Mouse (Mus musculus) C2C12 (cell line): ENCODE data around the gene Nek6. TPM values are rescaled to one million over a fixed set of nuclear protein-coding genes. Genes with fewer than 3 reads are reported as not detected.

ENCODE experiments used
- H3K27me3 ChIP-seq: one replicate; pipeline ENCODE4 v1.6.1; 2011; ENCODE audit not compliant: control insufficient read depth, insufficient read depth, insufficient read length
- H3K36me3 ChIP-seq: one replicate; pipeline ENCODE4 v1.6.1; 2011; ENCODE audit not compliant: control insufficient read depth, insufficient read depth
- H3K4me3 ChIP-seq: one replicate; pipeline ENCODE4 v1.5.1; 2011; ENCODE audit warnings: mild to moderate bottlenecking, control low read depth; ENCODE audit not compliant: poor library complexity, insufficient read depth, severe bottlenecking
- H3K79me2 ChIP-seq: one replicate; pipeline ENCODE4 v1.6.1; 2011; ENCODE audit not compliant: control insufficient read depth, insufficient read depth
- H3K79me3 ChIP-seq: one replicate; pipeline ENCODE4 v1.6.1; 2011; ENCODE audit warnings: low read depth, control low read depth
- H3ac ChIP-seq: one replicate; pipeline ENCODE3; 2011; ENCODE audit warnings: low read depth; ENCODE audit not compliant: control insufficient read depth, insufficient read length
- CEBPB ChIP-seq: IDR thresholded peaks from one replicate; pipeline ENCODE4 v1.6.1; 2011; ENCODE audit warnings: low read depth, mild to moderate bottlenecking, control low read depth, moderate library complexity
- CTCF ChIP-seq: IDR thresholded peaks from one replicate; pipeline ENCODE4 v1.5.1; 2011; ENCODE audit not compliant: control insufficient read depth, insufficient read depth, insufficient read length
- FOSL1 ChIP-seq: IDR thresholded peaks from one replicate; pipeline ENCODE4 v1.8.0; 2011; ENCODE audit warnings: mild to moderate bottlenecking, low read length; ENCODE audit not compliant: poor library complexity, insufficient read depth, severe bottlenecking
- MAX ChIP-seq: IDR thresholded peaks from one replicate; pipeline ENCODE4 v1.6.1; 2011; ENCODE audit warnings: mild to moderate bottlenecking, control low read depth
- MYOD1 ChIP-seq: IDR thresholded peaks from one replicate; pipeline ENCODE4 v1.6.1; 2011; ENCODE audit warnings: low read depth; ENCODE audit not compliant: control insufficient read depth, insufficient read length
- MYOG ChIP-seq: IDR thresholded peaks from one replicate; pipeline ENCODE4 v1.6.1; 2011; ENCODE audit not compliant: control insufficient read depth, insufficient read length; ENCODE audit errors: extremely low read depth
- USF1 ChIP-seq: IDR thresholded peaks from one replicate; pipeline ENCODE4 v1.6.1; 2011; ENCODE audit warnings: low read depth, mild to moderate bottlenecking, control low read depth, moderate library complexity
- polyA plus RNA-seq: library from polyadenylated mRNA; unstranded; fragments of >200 nt; fragmentation: generic; extraction: Trizol; gene quantifications from one replicate; pipeline ENCODE4 v1.2.1, GENCODE M21; 2012; ENCODE audit warnings: missing spikeins

The Nek6 gene
- polyA plus RNA-seq, 1 experiment, result 27.9 TPM

DNA sequence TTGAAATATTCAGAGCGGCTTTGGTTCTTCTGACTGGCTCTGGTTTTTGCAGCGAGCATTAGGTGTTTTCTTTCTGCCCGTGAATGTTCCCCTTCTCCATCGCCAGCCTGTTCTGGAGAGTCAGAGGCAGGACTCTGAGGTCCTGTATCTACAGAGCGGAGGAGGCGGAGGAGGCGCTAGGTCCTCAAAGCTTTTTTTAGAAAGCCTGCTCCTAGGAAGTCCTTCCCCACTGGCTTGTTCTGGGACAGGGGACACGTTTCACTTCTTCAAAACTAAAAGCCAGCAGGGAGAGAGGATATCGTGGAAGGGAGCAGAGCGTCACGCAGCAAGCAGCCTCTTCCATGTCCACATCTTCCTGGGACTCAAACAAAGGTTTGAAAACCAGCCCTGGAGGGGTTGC is 26.9 kb upstream of the Nek6 start:
- no peaks in the 10 kb centered on the region for H3K79me3 ChIP-seq
- H3K79me2 ChIP-seq, result no peaks in the 10 kb centered on the region
- H3K27me3 ChIP-seq, result no peaks in the 10 kb centered on the region
- TF ChIP-seq FOSL1, result no peak
- TF ChIP-seq CEBPB, result no peak
- no peak for TF ChIP-seq CTCF
- TF ChIP-seq MYOD1, result no peak
- no peak for TF ChIP-seq USF1
- no peak for TF ChIP-seq MYOG
- TF ChIP-seq MAX, result no peak
- no peaks in the 10 kb centered on the region for H3K36me3 ChIP-seq
- H3ac ChIP-seq, result no peak overlapping the region
- H3K4me3 ChIP-seq, result no peak overlapping the region

GRCm38 (mm10) chr2:38485409-38485808 is 26.0 kb upstream of the Nek6 start:
- TF ChIP-seq FOSL1 (no peak), USF1 (no peak), MAX (no peak), CTCF (no peak), MYOD1 (no peak), MYOG (no peak), CEBPB (no peak)
- H3ac ChIP-seq, result no peak overlapping the region
- no peak overlapping the region for H3K4me3 ChIP-seq

DNA sequence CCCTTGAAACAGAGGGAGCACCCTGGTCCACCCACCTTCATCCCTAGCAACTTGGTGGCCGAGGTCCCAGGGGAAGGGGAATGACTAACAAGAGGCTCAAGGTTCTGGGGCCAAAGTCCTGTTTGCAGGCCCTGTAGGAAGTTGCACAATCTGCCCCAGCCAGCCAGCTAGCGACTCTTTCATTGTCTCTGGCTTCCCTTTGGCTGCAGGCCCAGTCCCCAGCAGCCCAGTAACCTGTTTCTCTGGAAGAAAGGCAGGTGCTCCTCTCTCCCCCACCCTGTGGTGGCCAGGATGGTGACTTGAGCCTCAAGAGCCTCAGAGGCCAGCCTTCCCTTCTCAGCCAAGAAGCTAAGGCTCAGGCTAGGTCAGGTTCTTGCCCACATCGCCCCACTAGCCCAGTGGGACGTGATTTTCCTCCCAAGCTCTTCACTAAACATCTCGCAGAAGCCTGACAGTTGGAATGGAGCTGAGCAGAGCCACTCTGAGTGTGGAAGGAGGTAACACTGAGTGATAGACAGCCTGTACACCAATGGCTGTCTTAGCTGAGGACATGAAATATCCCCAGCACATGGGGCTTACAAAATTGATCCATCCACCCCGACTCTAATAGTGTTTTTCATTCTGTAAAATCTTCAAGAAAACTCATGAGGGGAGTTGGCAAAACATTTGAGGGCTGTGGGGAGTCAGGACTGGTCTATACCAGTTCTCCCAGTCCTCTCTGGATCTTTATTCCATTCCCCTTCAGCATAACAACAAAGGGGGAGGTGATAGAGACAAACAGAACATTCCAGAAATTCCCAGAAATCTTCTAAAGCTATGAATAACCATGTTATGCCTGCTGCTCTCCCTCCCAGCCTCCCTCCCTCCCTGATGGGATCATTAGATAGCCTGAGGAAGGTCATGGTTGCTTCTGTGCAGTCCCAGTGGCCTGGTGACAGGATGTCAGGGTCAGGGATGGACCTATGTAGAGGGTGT is 25.2 kb upstream of the Nek6 start:
- H3K27me3 ChIP-seq, result no peaks in the 10 kb centered on the region
- no peak overlapping the region for H3K4me3 ChIP-seq
- H3K79me2 ChIP-seq, result no peaks in the 10 kb centered on the region
- H3K79me3 ChIP-seq, result no peaks in the 10 kb centered on the region
- no peaks in the 10 kb centered on the region for H3K36me3 ChIP-seq
- H3ac ChIP-seq, result no peak overlapping the region
- peak; percentile 95 for TF ChIP-seq CEBPB
- TF ChIP-seq CTCF, result no peak
- no peak for TF ChIP-seq USF1
- no peak for TF ChIP-seq FOSL1

More at GRCm38 (mm10) chr2:38485409-38485808, 26.0 kb upstream of the Nek6 start:
- Histone ChIP-seq H3K79me2 (no peaks in the 10 kb centered on the region), H3K79me3 (no peaks in the 10 kb centered on the region), H3K27me3 (no peaks in the 10 kb centered on the region), H3K36me3 (no peaks in the 10 kb centered on the region)

DNA sequence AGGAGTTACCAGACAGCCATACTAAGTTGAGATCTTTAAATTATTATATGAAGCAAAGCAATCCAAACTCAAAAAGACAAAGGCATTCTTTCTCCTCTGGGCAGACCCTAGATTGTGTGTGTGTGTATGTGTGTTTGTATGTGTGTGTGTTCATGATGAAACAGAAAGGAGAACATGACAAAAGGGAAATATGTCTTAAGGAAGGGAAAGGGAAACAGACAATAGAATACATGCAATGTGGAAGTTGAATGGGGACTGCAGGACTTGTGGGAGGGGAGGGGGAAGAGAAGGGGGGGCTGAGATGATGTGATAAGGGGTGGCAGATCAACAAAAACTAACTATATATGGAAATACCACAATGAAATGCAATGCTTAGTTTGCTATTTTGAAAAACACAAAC is 13.8 kb upstream of the Nek6 start:
- no peaks in the 10 kb centered on the region for H3K36me3 ChIP-seq

DNA sequence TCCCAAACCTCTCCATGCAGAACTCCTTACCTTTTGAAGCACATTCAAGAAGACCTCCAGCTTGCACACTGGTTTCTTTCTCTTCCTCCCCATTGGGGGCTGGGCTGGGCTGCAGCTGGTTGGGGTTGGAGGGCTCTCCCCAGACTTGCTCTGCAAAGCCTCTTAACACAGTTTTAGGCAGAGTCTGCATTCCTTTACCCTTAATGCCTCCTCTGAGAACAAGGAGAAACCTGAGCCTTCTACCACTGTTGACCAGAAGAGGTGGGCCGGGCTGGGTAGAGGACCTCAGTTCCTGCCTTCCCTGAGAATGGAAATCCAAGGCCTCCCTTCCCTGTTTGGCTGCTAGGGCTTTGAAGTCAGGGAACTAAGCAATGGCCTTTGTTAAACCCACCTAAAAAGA is 9.8 kb upstream of the Nek6 start:
- Histone ChIP-seq H3K79me2 (no peaks in the 10 kb centered on the region), H3K36me3 (no peaks in the 10 kb centered on the region), H3K27me3 (no peaks in the 10 kb centered on the region), H3K79me3 (no peaks in the 10 kb centered on the region), H3K4me3 (no peak overlapping the region), H3ac (no peak overlapping the region)
- no peak for TF ChIP-seq CTCF
- TF ChIP-seq FOSL1, result no peak
- TF ChIP-seq MYOD1, result no peak
- no peak for TF ChIP-seq MYOG
- TF ChIP-seq CEBPB, result no peak
- TF ChIP-seq MAX, result no peak
- no peak for TF ChIP-seq USF1

More for the DNA sequence above, 13.8 kb upstream of the Nek6 start:
- Histone ChIP-seq H3K4me3 (no peak overlapping the region), H3K79me2 (no peaks in the 10 kb centered on the region), H3K79me3 (no peaks in the 10 kb centered on the region), H3K27me3 (no peaks in the 10 kb centered on the region), H3ac (no peak overlapping the region)
- TF ChIP-seq MAX (no peak), FOSL1 (no peak), CEBPB (no peak), MYOG (no peak), MYOD1 (no peak), CTCF (no peak), USF1 (no peak)

DNA sequence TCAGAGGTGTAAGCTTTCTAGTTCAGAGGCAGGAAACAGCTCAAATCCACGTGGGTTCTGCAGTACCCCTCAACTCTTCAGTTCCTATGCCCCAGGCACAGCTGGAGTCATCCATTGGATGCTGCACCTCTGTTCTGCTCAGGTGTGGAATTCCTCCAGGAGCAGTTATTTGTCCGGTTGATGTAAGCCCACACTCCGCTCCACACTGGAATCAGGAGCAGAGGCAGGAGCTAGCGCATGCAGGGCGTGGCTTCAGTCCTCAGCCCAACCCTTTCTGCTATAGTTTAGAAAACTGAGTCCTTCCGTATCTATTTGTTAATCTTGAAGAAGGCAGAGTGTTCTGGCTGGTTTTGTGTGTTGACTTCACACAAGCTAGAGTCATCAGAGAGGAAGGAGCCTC is 9.3 kb upstream of the Nek6 start:
- no peaks in the 10 kb centered on the region for H3K79me2 ChIP-seq

More for the DNA sequence above, 9.3 kb upstream of the Nek6 start:
- no peaks in the 10 kb centered on the region for H3K79me3 ChIP-seq
- no peak overlapping the region for H3K4me3 ChIP-seq
- no peak overlapping the region for H3ac ChIP-seq
- H3K36me3 ChIP-seq, result no peaks in the 10 kb centered on the region
- no peaks in the 10 kb centered on the region for H3K27me3 ChIP-seq
- TF ChIP-seq FOSL1 (no peak), CTCF (no peak), MAX (no peak), MYOG (no peak), CEBPB (no peak)
